Comparison of ENCODE assay signal across 7 mouse cellular contexts in the genomic region with DNA sequence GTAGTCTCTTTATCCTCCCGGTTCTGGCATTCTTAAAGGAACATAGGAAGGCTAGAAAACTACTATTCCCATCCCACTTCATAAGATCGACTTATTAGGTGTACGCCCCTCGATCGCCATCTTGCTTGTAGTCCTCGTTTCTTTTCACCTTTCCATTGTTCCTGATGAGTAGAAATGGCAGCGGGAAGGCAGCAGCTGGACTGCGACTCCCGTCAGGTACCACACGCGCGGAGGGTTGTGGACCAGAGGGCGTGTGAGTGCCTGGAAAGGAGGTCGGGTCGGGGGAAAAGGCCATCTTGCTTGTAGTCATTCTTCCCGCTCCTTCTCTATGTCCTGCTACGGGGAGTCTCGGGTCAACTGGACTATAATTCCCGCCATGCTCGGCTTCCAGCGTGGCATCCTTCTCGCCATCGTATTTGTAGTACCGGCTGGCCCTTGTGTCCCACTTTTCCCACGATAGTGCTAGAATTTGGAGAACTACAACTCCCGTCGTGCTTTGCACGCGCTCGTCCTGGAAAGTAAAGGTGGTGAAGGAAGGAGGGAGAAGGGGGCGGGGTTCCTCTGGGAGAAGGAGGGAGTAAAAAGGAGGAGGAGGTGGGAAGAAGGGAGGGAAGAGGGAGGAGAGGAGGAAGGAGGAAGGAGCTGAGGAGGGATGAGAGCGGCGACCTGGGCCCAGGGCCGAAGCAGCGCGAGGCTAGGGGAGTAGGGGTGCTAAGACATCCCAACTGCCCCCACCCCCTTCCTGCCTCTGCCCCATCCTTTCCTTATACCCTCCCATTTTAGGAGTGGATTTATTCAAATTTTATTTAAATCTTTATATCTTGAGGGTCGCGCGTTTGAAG. TPM values are rescaled to one million over a fixed set of nuclear protein-coding genes. Genes with fewer than 3 reads are reported as not detected.
DNase-seq lines count a peak whose midpoint lies in the region; ATAC-seq lines count a peak whose summit lies in the region.

No protein-coding gene starts in this region.

- H3K4me1 ChIP-seq in embryonic facial prominence, embryonic 11.5 days (ENCODE audit: control insufficient read depth, insufficient read depth, low read length) = no peaks in the 10 kb centered on the region
- peaks cover 30% of the 10 kb centered on the region for H3K4me1 ChIP-seq in limb, embryonic 10.5 days
- H3K4me1 ChIP-seq in midbrain, embryonic 13.5 days (replicated peaks) = peaks cover 27% of the 10 kb centered on the region

- H3K36me3 ChIP-seq in embryonic facial prominence, embryonic 11.5 days (replicated peaks; ENCODE audit: control insufficient read depth, insufficient read depth, low read depth, low read length) = peaks cover 12% of the 10 kb centered on the region
- peaks cover 37% of the 10 kb centered on the region for H3K36me3 ChIP-seq in limb, embryonic 10.5 days
- H3K36me3 ChIP-seq in midbrain, embryonic 13.5 days = peaks cover 31% of the 10 kb centered on the region

- H3K4me2 ChIP-seq in embryonic facial prominence, embryonic 11.5 days (ENCODE audit: low read depth, low read length) = peak overlapping the region; percentile 59
- H3K4me2 ChIP-seq in midbrain, embryonic 13.5 days (replicated peaks) = peak overlapping the region; percentile 91

- H3K4me3 ChIP-seq in embryonic facial prominence, embryonic 11.5 days (ENCODE audit: low read depth, low read length) = peak overlapping the region; percentile 88
- H3K4me3 ChIP-seq in limb, embryonic 10.5 days = peak overlapping the region; percentile 95
- peak overlapping the region; percentile 98 for H3K4me3 ChIP-seq in midbrain, embryonic 13.5 days (replicated peaks)

- H3K9me3 ChIP-seq in embryonic facial prominence, embryonic 11.5 days (replicated peaks; ENCODE audit: control insufficient read depth, low read length) = no peaks in the 10 kb centered on the region
- no peaks in the 10 kb centered on the region for H3K9me3 ChIP-seq in limb, embryonic 10.5 days (replicated peaks)
- H3K9me3 ChIP-seq in midbrain, embryonic 13.5 days = no peaks in the 10 kb centered on the region

- peak; percentile 95 for DNase-seq in adrenal gland, postnatal 14 days
- peak; percentile 99 for DNase-seq in embryonic facial prominence, embryonic 11.5 days (ENCODE audit: low spot score)
- DNase-seq in kidney, adult 11 months = peak; percentile 100
- DNase-seq in limb, embryonic 10.5 days (ENCODE audit: low spot score) = peak; percentile 92
- peak; percentile 68 to 77 for DNase-seq in spleen, adult 18-20 months

- H3K27me3 ChIP-seq in embryonic facial prominence, embryonic 11.5 days (ENCODE audit: control insufficient read depth, insufficient read depth, low read length) = no peaks in the 10 kb centered on the region
- H3K27me3 ChIP-seq in limb, embryonic 10.5 days (ENCODE audit: low read depth, poor library complexity, severe bottlenecking) = no peaks in the 10 kb centered on the region
- H3K27me3 ChIP-seq in midbrain, embryonic 13.5 days = no peaks in the 10 kb centered on the region

- H3K9ac ChIP-seq in embryonic facial prominence, embryonic 11.5 days (replicated peaks; ENCODE audit: low read length) = peak overlapping the region; percentile 90
- peak overlapping the region; percentile 97 for H3K9ac ChIP-seq in midbrain, embryonic 13.5 days (replicated peaks)

- WGBS in embryonic facial prominence, embryonic 11.5 days = under 1% methylated on average over 37 of the region's 39 CpGs
- WGBS in limb, embryonic 10.5 days = 0% methylated on average over 39 of the region's 39 CpGs
- under 1% methylated on average over 39 of the region's 39 CpGs for WGBS in midbrain, embryonic 13.5 days

- H3K27ac ChIP-seq in embryonic facial prominence, embryonic 11.5 days (replicated peaks; ENCODE audit: low read depth, low read length) = peak overlapping the region; percentile 95
- peak overlapping the region; percentile 97 for H3K27ac ChIP-seq in limb, embryonic 10.5 days
- peak overlapping the region; percentile 91 for H3K27ac ChIP-seq in midbrain, embryonic 13.5 days

- peak; percentile 76 for ATAC-seq in embryonic facial prominence, embryonic 11.5 days (replicated peaks; ENCODE audit: insufficient number of reproducible peaks, low FRiP score, low TSS enrichment, low read depth)
- peak; percentile 68 for ATAC-seq in granulocyte monocyte progenitor cell, adult 5-6 weeks (replicated peaks; ENCODE audit: poor library complexity, severe bottlenecking)
- peak; percentile 93 for ATAC-seq in midbrain, embryonic 13.5 days

RNA-seq across cellular contexts. Expression of a gene that starts 1.5 kb away (rescaled TPM):
- 12.8 and 14.5 TPM in 2 replicates for total RNA-seq in adrenal gland, postnatal 14 days (2021)
- 9.4 and 9.5 TPM in 2 replicates for polyA plus RNA-seq in embryonic facial prominence, embryonic 11.5 days (2014; fragmentation: Nextera tagmentation; extraction: Ambion mirVana)
- 11.1 and 11.7 TPM in 2 replicates for total RNA-seq in granulocyte monocyte progenitor cell, adult 5-6 weeks (2014; fragmentation: Nextera tagmentation)
- 13.8 and 17.7 TPM in 2 replicates for total RNA-seq in granulocyte monocyte progenitor cell, adult 5-6 weeks (2017)
- polyA plus RNA-seq in limb, embryonic 10.5 days (2016; fragmentation: Nextera tagmentation; extraction: Ambion mirVana) = 9.4 and 10.8 TPM in 2 replicates
- 10.6 and 11.6 TPM in 2 replicates for polyA plus RNA-seq in midbrain, embryonic 13.5 days (2015; fragmentation: Nextera tagmentation; extraction: Ambion mirVana)

RNA-seq across cellular contexts. Expression of a gene that starts 13.9 kb away (rescaled TPM):
- not detected in 2 replicates for total RNA-seq in adrenal gland, postnatal 14 days (2021)
- polyA plus RNA-seq in embryonic facial prominence, embryonic 11.5 days (2014; fragmentation: Nextera tagmentation; extraction: Ambion mirVana) = 0.15 and 0.59 TPM in 2 replicates
- total RNA-seq in granulocyte monocyte progenitor cell, adult 5-6 weeks (2014; fragmentation: Nextera tagmentation) = not detected in 2 replicates
- total RNA-seq in granulocyte monocyte progenitor cell, adult 5-6 weeks (2017) = 0.31 TPM in 1 of 2 replicates, not detected in the other
- polyA plus RNA-seq in limb, embryonic 10.5 days (2016; fragmentation: Nextera tagmentation; extraction: Ambion mirVana) = 0.28 and 0.73 TPM in 2 replicates
- polyA plus RNA-seq in midbrain, embryonic 13.5 days (2015; fragmentation: Nextera tagmentation; extraction: Ambion mirVana) = 0.14 and 0.17 TPM in 2 replicates

RNA-seq across cellular contexts. Expression of a gene that starts 23.7 kb away (rescaled TPM):
- total RNA-seq in adrenal gland, postnatal 14 days (2021) = 28.1 and 28.3 TPM in 2 replicates
- 8.6 and 8.7 TPM in 2 replicates for polyA plus RNA-seq in embryonic facial prominence, embryonic 11.5 days (2014; fragmentation: Nextera tagmentation; extraction: Ambion mirVana)
- 36.8 and 41.2 TPM in 2 replicates for total RNA-seq in granulocyte monocyte progenitor cell, adult 5-6 weeks (2014; fragmentation: Nextera tagmentation)
- total RNA-seq in granulocyte monocyte progenitor cell, adult 5-6 weeks (2017) = 22.7 and 22.8 TPM in 2 replicates
- 15.2 and 16.0 TPM in 2 replicates for polyA plus RNA-seq in limb, embryonic 10.5 days (2016; fragmentation: Nextera tagmentation; extraction: Ambion mirVana)
- polyA plus RNA-seq in midbrain, embryonic 13.5 days (2015; fragmentation: Nextera tagmentation; extraction: Ambion mirVana) = 5.9 and 6.1 TPM in 2 replicates

RNA-seq across cellular contexts. Expression of a gene that starts 30.6 kb away (rescaled TPM):
- total RNA-seq in adrenal gland, postnatal 14 days (2021) = 37.7 and 46.2 TPM in 2 replicates
- 21.7 and 22.0 TPM in 2 replicates for polyA plus RNA-seq in embryonic facial prominence, embryonic 11.5 days (2014; fragmentation: Nextera tagmentation; extraction: Ambion mirVana)
- total RNA-seq in granulocyte monocyte progenitor cell, adult 5-6 weeks (2014; fragmentation: Nextera tagmentation) = 59.6 and 105 TPM in 2 replicates
- 11.9 and 12.4 TPM in 2 replicates for total RNA-seq in granulocyte monocyte progenitor cell, adult 5-6 weeks (2017)
- 21.9 and 24.2 TPM in 2 replicates for polyA plus RNA-seq in limb, embryonic 10.5 days (2016; fragmentation: Nextera tagmentation; extraction: Ambion mirVana)
- 19.7 and 22.7 TPM in 2 replicates for polyA plus RNA-seq in midbrain, embryonic 13.5 days (2015; fragmentation: Nextera tagmentation; extraction: Ambion mirVana)

RNA-seq across cellular contexts. Expression of a gene that starts 33.3 kb away (rescaled TPM):
- 4.7 and 5.1 TPM in 2 replicates for total RNA-seq in adrenal gland, postnatal 14 days (2021)
- polyA plus RNA-seq in embryonic facial prominence, embryonic 11.5 days (2014; fragmentation: Nextera tagmentation; extraction: Ambion mirVana) = 17.5 and 19.0 TPM in 2 replicates
- 0.73 and 1.2 TPM in 2 replicates for total RNA-seq in granulocyte monocyte progenitor cell, adult 5-6 weeks (2014; fragmentation: Nextera tagmentation)
- 0.90 and 3.2 TPM in 2 replicates for total RNA-seq in granulocyte monocyte progenitor cell, adult 5-6 weeks (2017)
- polyA plus RNA-seq in limb, embryonic 10.5 days (2016; fragmentation: Nextera tagmentation; extraction: Ambion mirVana) = 11.1 and 14.2 TPM in 2 replicates
- 1.6 and 3.0 TPM in 2 replicates for polyA plus RNA-seq in midbrain, embryonic 13.5 days (2015; fragmentation: Nextera tagmentation; extraction: Ambion mirVana)

Comparison
In these comparisons a context has a peak if more than half of its experiments do, and no peak if none do; other contexts are left out.
1. Peak in every context shown above with its lines: DNase-seq, ATAC-seq, H3K4me3 ChIP-seq and H3K27ac ChIP-seq.